Mouse (Mus musculus) erythroblast, embryonic 14.5 days (primary cell): ENCODE data around the gene Gtpbp2. TPM values are rescaled to one million over a fixed set of nuclear protein-coding genes. Genes with fewer than 3 reads are reported as not detected.

ENCODE experiments used
- H3K27me3 ChIP-seq: 2 replicates; pipeline ENCODE4 v1.6.1; 2012; ENCODE audit warnings: inconsistent platforms; ENCODE audit not compliant: control insufficient read depth
- H3K36me3 ChIP-seq: 2 replicates; pipeline ENCODE4 v1.6.1; 2012; ENCODE audit warnings: mild to moderate bottlenecking, inconsistent platforms; ENCODE audit not compliant: control insufficient read depth
- H3K4me1 ChIP-seq: 2 replicates; pipeline ENCODE4 v1.6.1; 2012; ENCODE audit warnings: inconsistent platforms; ENCODE audit not compliant: control insufficient read depth
- H3K4me3 ChIP-seq: replicated peaks from 2 replicates; pipeline ENCODE3; 2012; ENCODE audit warnings: moderate library complexity, mild to moderate bottlenecking, inconsistent platforms
- H3K9me3 ChIP-seq: 2 replicates; pipeline ENCODE4 v1.6.1; 2012; ENCODE audit warnings: low read length, inconsistent platforms, mixed read lengths; ENCODE audit not compliant: control insufficient read depth
- GATA1 ChIP-seq: IDR thresholded peaks from 2 replicates; pipeline ENCODE4 v1.6.1; 2012; ENCODE audit warnings: low read length, inconsistent platforms, mixed read lengths
- TAL1 ChIP-seq: IDR thresholded peaks from 3 replicates; pipeline ENCODE4 v1.6.1; 2012; ENCODE audit warnings: low read length, inconsistent platforms, mixed read lengths
- polyA plus RNA-seq: library from polyadenylated mRNA; stranded (reverse); fragments of >175 nt; gene quantifications from 2 replicates; pipeline ENCODE4 v1.2.3, GENCODE M21; 2012

The Gtpbp2 gene
- 15.3 and 19.3 TPM in 2 replicates for polyA plus RNA-seq

DNA sequence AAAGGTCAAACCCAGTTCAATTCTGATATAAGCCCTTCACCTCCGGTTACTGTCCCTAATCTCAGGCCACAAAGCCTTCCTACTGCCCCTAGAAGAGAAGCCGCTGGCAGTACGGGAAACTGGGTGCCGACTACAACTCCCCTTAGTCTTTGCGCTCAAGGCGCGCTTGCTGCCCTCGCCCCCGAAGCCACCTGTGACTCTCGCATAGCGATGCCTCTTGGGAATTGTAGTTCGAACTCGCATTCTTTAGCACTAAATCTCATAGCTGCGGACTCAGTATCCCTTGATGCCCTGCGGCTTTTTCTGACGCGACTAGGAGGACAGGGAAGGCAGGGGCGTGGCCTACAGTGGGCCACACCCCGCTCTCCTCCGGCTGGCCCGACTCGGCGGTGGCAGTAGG is at the start of gene Gtpbp2:
Gene Gtpbp2, plus strand, starts transcription at position 347 of the 400 bp plus-strand sequence.
- Histone ChIP-seq H3K4me1 (peaks cover 78% of the 10 kb centered on the region), H3K9me3 (peaks cover 7% of the 10 kb centered on the region), H3K36me3 (peaks cover 61% of the 10 kb centered on the region), H3K4me3 (peak within 1 kb of the TSS; percentile 80), H3K27me3 (no peaks in the 10 kb centered on the region)
- TF ChIP-seq GATA1 = no peak
- TF ChIP-seq TAL1 = no peak

DNA sequence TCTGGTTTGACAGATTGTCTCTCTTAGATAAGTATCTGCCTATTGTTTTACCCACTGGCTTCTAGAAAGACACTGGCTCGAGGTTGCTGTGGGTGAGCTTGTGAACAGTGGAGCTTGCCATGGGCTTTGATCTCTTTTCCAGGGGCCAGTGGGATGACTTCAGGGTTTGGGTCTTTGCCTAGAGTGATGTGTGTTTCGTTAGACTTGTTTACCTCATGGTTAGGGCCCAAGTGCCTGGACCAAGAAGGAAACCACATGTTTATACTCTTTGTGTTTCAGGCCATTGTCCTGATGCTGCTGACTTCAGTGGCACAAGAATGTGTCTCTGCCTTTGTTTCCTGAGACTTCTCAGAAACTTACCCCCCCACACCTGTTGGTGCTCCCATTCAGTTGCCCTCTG is 45.3 kb upstream of the Gtpbp2 start:
- Histone ChIP-seq H3K4me3 (no peak overlapping the region), H3K36me3 (peaks cover 56% of the 10 kb centered on the region), H3K4me1 (peaks cover 33% of the 10 kb centered on the region), H3K9me3 (no peaks in the 10 kb centered on the region), H3K27me3 (no peaks in the 10 kb centered on the region)
- TF ChIP-seq TAL1 (no peak), GATA1 (no peak)

- TF ChIP-seq GATA1 (no peak), TAL1 (no peak)
- peaks cover 58% of the 10 kb centered on the region for H3K36me3 ChIP-seq
- H3K4me3 ChIP-seq = no peak overlapping the region
- peaks cover 30% of the 10 kb centered on the region for H3K4me1 ChIP-seq
- no peaks in the 10 kb centered on the region for H3K9me3 ChIP-seq
- H3K27me3 ChIP-seq = no peaks in the 10 kb centered on the region
Measured at GRCm38 (mm10) chr17:46116138-46116537, 44.7 kb upstream of the Gtpbp2 start.

DNA sequence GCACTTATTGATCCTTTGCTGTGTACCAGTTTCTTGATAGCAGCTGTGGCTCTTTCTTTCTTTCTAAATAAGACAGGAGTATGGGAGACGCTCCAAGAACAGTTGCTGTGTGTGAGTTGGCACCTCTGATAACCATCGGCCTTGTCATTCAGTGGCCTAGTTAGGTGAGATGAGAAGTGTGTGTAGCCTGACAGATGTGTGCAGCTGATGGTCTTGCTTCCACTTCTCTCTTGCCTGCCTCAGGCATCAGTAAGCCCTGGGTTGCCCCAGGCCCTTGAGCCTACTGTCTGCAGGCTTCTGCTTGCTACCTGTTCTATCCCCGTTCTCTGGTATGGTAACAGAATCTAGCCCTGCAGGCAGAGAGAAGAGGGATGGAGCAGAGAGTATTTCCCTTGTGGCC is 44.0 kb upstream of the Gtpbp2 start:
- no peak for TF ChIP-seq TAL1
- TF ChIP-seq GATA1 = no peak
- no peaks in the 10 kb centered on the region for H3K9me3 ChIP-seq
- no peaks in the 10 kb centered on the region for H3K27me3 ChIP-seq
- H3K36me3 ChIP-seq = peaks cover 62% of the 10 kb centered on the region
- H3K4me3 ChIP-seq = no peak overlapping the region
- peaks cover 22% of the 10 kb centered on the region for H3K4me1 ChIP-seq

DNA sequence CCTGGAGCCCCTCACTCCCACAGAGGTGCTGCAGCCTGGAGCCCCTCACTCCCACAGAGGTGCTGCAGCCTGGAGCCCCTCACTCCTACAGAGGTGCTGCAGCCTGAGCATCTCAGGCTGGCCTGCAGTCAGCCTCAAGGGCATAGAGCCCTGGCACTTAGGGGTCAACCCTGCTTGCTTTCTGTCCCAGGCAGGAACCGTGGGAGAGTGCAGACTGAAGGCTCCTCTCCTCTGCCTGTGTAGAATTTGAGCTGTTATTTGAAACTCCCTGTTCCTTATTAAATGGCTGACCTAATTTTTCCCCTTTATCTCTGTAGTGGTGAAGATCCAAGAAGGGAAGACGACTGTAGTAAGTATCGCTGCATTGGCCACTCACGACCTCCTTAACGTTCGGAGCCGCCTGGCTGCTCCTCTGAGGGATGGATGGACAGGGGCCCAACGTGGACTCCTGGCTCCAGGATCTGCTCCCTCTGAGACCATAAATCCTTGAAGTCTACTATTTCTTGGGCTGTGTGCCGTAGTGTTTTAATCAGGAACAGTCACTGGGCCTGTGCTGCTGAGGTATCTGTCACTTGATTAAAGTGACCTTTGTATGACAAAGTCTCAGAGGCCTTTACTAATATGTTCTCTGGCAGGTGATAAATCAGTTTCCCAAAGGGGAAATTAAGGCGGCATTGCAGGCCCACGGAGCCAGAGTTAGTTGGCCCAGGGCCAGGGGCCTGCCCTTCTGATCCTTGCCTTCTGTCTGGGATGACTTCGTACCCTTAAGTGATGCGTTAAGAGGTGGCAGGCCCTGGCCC is 43.0 kb upstream of the Gtpbp2 start:
- Histone ChIP-seq H3K36me3 (peaks cover 72% of the 10 kb centered on the region), H3K9me3 (no peaks in the 10 kb centered on the region)
- TF ChIP-seq GATA1 (no peak), TAL1 (no peak)

GRCm38 (mm10) chr17:46118423-46118850 is 42.4 kb upstream of the Gtpbp2 start:
- no peak overlapping the region for H3K4me3 ChIP-seq
- H3K36me3 ChIP-seq = peaks cover 77% of the 10 kb centered on the region
- H3K4me1 ChIP-seq = peaks cover 13% of the 10 kb centered on the region
- H3K9me3 ChIP-seq = no peaks in the 10 kb centered on the region
- no peak for TF ChIP-seq GATA1
- TF ChIP-seq TAL1 = no peak
- no peaks in the 10 kb centered on the region for H3K27me3 ChIP-seq

More for the DNA sequence above, 43.0 kb upstream of the Gtpbp2 start:
- no peaks in the 10 kb centered on the region for H3K27me3 ChIP-seq
- no peak overlapping the region for H3K4me3 ChIP-seq
- peaks cover 13% of the 10 kb centered on the region for H3K4me1 ChIP-seq

DNA sequence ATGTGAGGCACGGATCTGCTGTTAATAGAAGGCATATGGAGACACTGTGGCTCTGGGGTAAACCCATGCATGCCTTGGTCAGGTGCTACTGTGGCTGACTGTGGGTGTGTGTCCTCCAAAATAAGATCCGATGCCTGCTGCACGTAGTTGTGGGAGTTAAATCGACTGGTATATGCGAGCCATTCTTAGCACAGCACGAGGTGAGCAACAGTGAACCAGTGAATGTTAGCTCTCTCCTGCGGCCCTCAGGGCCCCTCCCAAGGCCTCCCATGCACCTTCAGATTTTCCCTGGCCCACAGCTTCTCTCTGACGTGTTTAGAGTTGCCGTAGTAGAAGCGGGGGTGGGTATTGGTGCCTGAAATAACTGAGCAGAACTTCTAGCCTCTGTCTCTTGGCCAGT is 41.2 kb upstream of the Gtpbp2 start:
- H3K27me3 ChIP-seq = no peaks in the 10 kb centered on the region
- H3K9me3 ChIP-seq = no peaks in the 10 kb centered on the region
- peaks cover 81% of the 10 kb centered on the region for H3K36me3 ChIP-seq
- TF ChIP-seq TAL1 (no peak), GATA1 (no peak)
- H3K4me3 ChIP-seq = no peak overlapping the region
- peaks cover 3% of the 10 kb centered on the region for H3K4me1 ChIP-seq

DNA sequence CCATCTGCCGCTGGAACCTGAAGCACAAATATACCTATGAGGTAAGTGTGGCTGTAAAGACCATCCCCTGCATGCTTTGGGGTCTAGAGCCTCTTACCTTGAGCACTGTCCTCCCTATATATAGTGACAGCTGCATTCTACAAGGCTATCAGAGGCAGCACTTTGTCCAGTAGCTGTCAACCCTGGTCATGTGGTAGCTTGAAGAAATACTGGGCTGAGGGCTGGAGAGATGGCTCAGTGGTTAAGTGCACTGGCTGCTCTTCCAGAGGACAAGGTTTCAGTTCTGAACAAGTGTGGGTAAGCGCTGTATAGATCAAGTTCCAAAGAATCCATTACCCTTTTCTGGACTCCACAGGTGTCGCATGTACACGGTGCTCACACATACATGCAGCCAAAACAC is 38.0 kb upstream of the Gtpbp2 start:
- H3K4me3 ChIP-seq = no peak overlapping the region
- TF ChIP-seq TAL1 (no peak), GATA1 (no peak)
- no peaks in the 10 kb centered on the region for H3K4me1 ChIP-seq
- H3K36me3 ChIP-seq = peaks cover 92% of the 10 kb centered on the region
- no peaks in the 10 kb centered on the region for H3K9me3 ChIP-seq
- H3K27me3 ChIP-seq = no peaks in the 10 kb centered on the region

GRCm38 (mm10) chr17:46123285-46123684 is 37.5 kb upstream of the Gtpbp2 start:
- H3K27me3 ChIP-seq = no peaks in the 10 kb centered on the region
- H3K4me1 ChIP-seq = no peaks in the 10 kb centered on the region
- H3K36me3 ChIP-seq = peaks cover 92% of the 10 kb centered on the region
- H3K4me3 ChIP-seq = no peak overlapping the region
- H3K9me3 ChIP-seq = no peaks in the 10 kb centered on the region
- TF ChIP-seq GATA1 (no peak), TAL1 (no peak)
